ENCODE assay signal across 15 mouse cellular contexts in the genomic region with DNA sequence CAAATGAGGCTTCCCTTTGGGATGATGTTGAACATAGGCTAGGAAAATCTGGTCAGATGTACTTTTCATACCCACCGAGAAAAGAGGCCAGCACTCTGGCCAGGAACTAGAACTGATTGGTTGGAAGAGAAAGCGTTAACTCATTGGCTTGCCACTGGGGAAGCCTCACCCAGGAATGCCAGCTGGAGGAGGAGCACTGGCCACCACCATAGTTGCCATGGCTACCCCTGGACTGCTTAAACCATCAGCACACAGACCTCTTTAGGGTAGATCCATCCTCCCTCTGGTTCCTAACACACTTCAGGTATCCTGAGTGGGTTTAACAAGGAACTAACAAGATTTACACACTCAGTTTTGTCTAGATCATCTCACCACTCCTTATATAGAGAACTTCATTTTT.
"Had no signal": no experiment of that assay in that cellular context is flagged by ENCODE, and none has a peak within 500 bp of the region (broad histone marks: within the 10 kb centered on the region; RNA-seq: fewer than 3 reads in every experiment).

No protein-coding gene starts in this region.

- H3K9ac ChIP-seq: kidney, embryonic 15.5 days; limb, embryonic 13.5 days; liver, embryonic 14.5 days; midbrain, embryonic 15.5 days had no signal

- H3K4me3 ChIP-seq: kidney, embryonic 15.5 days; limb, embryonic 13.5 days; midbrain, embryonic 10.5 days; midbrain, embryonic 15.5 days had no signal

- H3K36me3 ChIP-seq: midbrain, embryonic 10.5 days; midbrain, embryonic 15.5 days had no signal

- H3K4me2 ChIP-seq: kidney, embryonic 15.5 days; limb, embryonic 13.5 days; midbrain, embryonic 15.5 days had no signal

- H3K27me3 ChIP-seq: kidney, embryonic 15.5 days; limb, embryonic 13.5 days; midbrain, embryonic 15.5 days had no signal

- H3K9me3 ChIP-seq: kidney, embryonic 15.5 days; limb, embryonic 13.5 days; midbrain, embryonic 10.5 days; midbrain, embryonic 15.5 days had no signal

- H3K4me1 ChIP-seq: kidney, embryonic 15.5 days; limb, embryonic 13.5 days; midbrain, embryonic 15.5 days had no signal

- DNase-seq: kidney, adult 2 months; kidney, postnatal 14 days; layer of hippocampus, adult 9-11 months; layer of hippocampus, postnatal 36 days; lung, adult 18-20 months; lung, postnatal 4 days; right cerebral cortex, postnatal 25 days; thymus, postnatal 36 days had no signal

- H3K27ac ChIP-seq: kidney, embryonic 15.5 days; limb, embryonic 13.5 days; liver, embryonic 14.5 days; midbrain, embryonic 10.5 days; midbrain, embryonic 15.5 days had no signal

- ATAC-seq: intestine, embryonic 16.5 days; lung, postnatal 0 days; midbrain, embryonic 15.5 days had no signal
